Mouse (Mus musculus) inflammation-experienced regulatory T-cells, adult 16 weeks (primary cell): ENCODE measurements around the gene Znrd1as. TPM values are rescaled to one million over a fixed set of nuclear protein-coding genes. Genes with fewer than 3 reads are reported as not detected.

Source experiments
- polyA plus RNA-seq: library from polyadenylated mRNA; unstranded; fragments of 100-300 nt; shearing (Covaris generic); gene quantifications from one replicate; pipeline ENCODE4 v1.2.1, GENCODE M21; 2017

The Znrd1as gene
- 5.4 TPM for polyA plus RNA-seq

GRCm38 (mm10) chr17:36957999-36958743 is at the start of gene Znrd1as, which contains the start of gene Znrd1:
Gene Znrd1as, plus strand, starts transcription at chr17:36958592.
Gene Znrd1, minus strand, starts transcription at chr17:36958559.

GRCm38 (mm10) chr17:36942791-36943471 is 15.5 kb upstream of the Znrd1as start, which contains the start of gene Rnf39:
Gene Rnf39, plus strand, starts transcription at chr17:36942918.

DNA sequence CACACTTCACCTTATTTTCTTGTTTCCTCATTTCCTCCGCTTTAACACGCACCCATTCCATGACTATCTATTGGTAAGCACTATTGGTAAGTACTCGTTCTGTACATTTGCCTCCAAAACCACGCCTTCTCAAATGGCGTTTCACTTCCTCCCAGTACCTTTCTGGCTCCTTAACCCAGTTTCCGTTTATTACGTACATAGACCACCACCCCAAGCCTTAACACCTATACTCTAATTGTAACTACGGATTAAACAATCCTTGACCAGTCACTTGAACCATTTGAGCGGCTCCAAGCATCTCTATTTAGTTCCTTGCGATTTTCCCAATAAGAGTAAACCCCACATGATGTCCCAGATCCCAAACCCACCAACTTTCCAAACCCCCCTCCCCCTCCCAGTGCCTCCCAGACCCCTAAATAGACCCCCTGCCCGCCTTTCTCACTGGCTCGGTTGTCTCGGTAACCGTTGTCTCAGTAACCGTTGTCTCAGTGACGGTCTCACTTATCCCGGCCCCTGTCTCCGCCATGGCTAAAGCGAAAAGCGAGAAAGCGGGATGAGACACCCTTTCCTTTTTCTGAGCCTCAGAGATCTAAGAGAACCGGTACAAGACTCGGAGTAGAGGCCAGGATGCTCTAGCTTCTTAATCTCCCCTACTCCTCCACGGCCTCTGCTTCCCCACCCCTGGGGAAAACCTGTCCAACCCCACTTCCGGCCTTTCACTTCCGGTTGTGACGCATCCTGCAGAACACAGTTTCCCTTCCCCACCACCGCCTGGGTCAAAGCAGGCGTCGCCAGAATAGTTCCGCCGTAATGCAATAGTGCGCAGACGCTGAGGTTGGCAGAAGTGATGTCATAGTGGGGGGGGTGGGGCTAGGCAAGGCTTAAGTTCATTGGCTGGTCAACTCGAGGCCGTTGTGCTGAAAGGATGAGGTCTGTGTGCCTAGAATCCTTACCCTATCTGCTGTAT is 7.1 kb upstream of the Znrd1as start, which contains the start of gene Ppp1r11:
Gene Ppp1r11 (minus strand): TSS at position 761 of the 967 bp plus-strand sequence.

GRCm38 (mm10) chr17:36981221-36981813 is 22.9 kb downstream of the Znrd1as start, which contains the start of gene 2410137M14Rik:
Gene 2410137M14Rik, minus strand, starts transcription at chr17:36981237.

GRCm38 (mm10) chr17:36989437-36989836 is 31.0 kb downstream of the Znrd1as start, which contains the start of gene H2-M5:
Gene H2-M5, minus strand, starts transcription at chr17:36989537.

DNA sequence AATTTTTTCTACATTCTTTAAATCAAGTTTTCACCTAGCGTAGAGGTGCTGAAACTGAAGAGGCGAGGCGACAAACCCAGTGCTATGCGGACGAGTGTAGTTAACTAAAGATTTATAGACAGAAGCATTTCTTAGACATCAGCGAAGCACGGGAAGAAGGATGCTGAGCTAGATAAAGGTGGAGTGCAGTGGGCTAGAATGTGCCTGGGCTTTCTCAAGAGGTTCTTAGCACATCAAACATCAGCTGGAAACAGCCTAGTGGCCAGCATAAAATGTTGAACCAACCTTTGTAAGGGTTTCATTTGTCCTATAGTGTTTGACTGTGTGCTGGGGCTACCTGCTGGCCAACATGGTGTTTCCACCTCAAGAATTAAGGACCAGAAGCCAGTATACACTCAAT is 42.5 kb downstream of the Znrd1as start, which contains the start of gene Zfp57:
Gene Zfp57 (plus strand): TSS at position 301 of the 400 bp plus-strand sequence.

Other genes starting within 250 kb of the Znrd1as start
- gene H2-M10.5, start 185.7 kb upstream of the Znrd1as start, polyA plus RNA-seq: not detected
- gene H2-M10.6, start 146.4 kb upstream of the Znrd1as start, polyA plus RNA-seq: not detected
- 160 TPM for gene Trim26, start 121.5 kb upstream of the Znrd1as start, polyA plus RNA-seq
- 0.33 TPM for gene Trim15, start 91.4 kb upstream of the Znrd1as start, polyA plus RNA-seq
- 0.55 TPM for gene Trim10, start 89.0 kb upstream of the Znrd1as start, polyA plus RNA-seq
- not detected for gene Trim40, start 68.5 kb upstream of the Znrd1as start, polyA plus RNA-seq
- gene Trim31, start 60.5 kb upstream of the Znrd1as start, polyA plus RNA-seq: not detected
- 0.49 TPM for gene Rnf39, start 15.7 kb upstream of the Znrd1as start, polyA plus RNA-seq
- gene Ppp1r11, start 6.9 kb upstream of the Znrd1as start, polyA plus RNA-seq: 173 TPM
- gene Znrd1, start within 50 bp of the Znrd1as start, polyA plus RNA-seq: 93.5 TPM
- gene 2410137M14Rik, start 22.6 kb downstream of the Znrd1as start, polyA plus RNA-seq: not detected
- gene H2-M5, start 30.9 kb downstream of the Znrd1as start, polyA plus RNA-seq: 0.54 TPM
- gene Zfp57, start 42.6 kb downstream of the Znrd1as start, polyA plus RNA-seq: not detected
- gene Mog, start 64.8 kb downstream of the Znrd1as start, polyA plus RNA-seq: not detected
- gene Gabbr1, start 87.4 kb downstream of the Znrd1as start, polyA plus RNA-seq: 10.6 TPM
- not detected for gene Olfr90, start 129.9 kb downstream of the Znrd1as start, polyA plus RNA-seq
- gene Olfr91, start 139.7 kb downstream of the Znrd1as start, polyA plus RNA-seq: not detected
- gene Olfr92, start 161.5 kb downstream of the Znrd1as start, polyA plus RNA-seq: not detected
- not detected for gene Olfr93, start 202.9 kb downstream of the Znrd1as start, polyA plus RNA-seq
- gene Ubd, start 235.3 kb downstream of the Znrd1as start, polyA plus RNA-seq: 0.95 TPM
- not detected for gene Olfr94, start 242.4 kb downstream of the Znrd1as start, polyA plus RNA-seq